ENCODE assay signal across 8 mouse cellular contexts in genomic region chr12:71051079-71051478, GRCm38 (mm10). TPM values are rescaled to one million over a fixed set of nuclear protein-coding genes. Genes with fewer than 3 reads are reported as not detected.
DNase-seq lines count a peak whose midpoint lies in the region; ATAC-seq and TF ChIP-seq lines count a peak whose summit lies in the region.

No protein-coding gene starts in this region.

- peak; percentile 58 for DNase-seq in adrenal gland, postnatal 10 days
- no peak for DNase-seq in adrenal gland, adult 8-10 months
- peak; percentile 36 for DNase-seq in left cerebral cortex, postnatal 4 days
- DNase-seq in left cerebral cortex, adult 11 months (ENCODE audit: low spot score) = no peak
- peak; percentile 53 for DNase-seq in cerebellum, adult 2 months
- DNase-seq in hindbrain, postnatal 0 days (ENCODE audit: low spot score) = peak; percentile 30
- DNase-seq in frontal cortex, postnatal 25 days (ENCODE audit: low spot score in 2 of 2) = no peak

- no peaks in the 10 kb centered on the region for H3K27me3 ChIP-seq in cerebellum, adult 2 months (ENCODE audit: control insufficient read depth, insufficient read depth, low read length)
- no peaks in the 10 kb centered on the region for H3K27me3 ChIP-seq in hindbrain, postnatal 0 days (ENCODE audit: insufficient read depth, low read length)
- H3K27me3 ChIP-seq in neural tube, embryonic 14.5 days (ENCODE audit: control insufficient read depth, insufficient read depth, low read length) = no peaks in the 10 kb centered on the region

- intact Hi-C loops in left cerebral cortex, postnatal 4 days (cut with DNase I) = no loop called here

- no peak for ATAC-seq in hindbrain, postnatal 0 days
- no peak for ATAC-seq in neural tube, embryonic 14.5 days (ENCODE audit: low read depth)

- TF ChIP-seq POLR2A in cerebellum, adult 2 months (IDR thresholded peaks at IDR 0.05; ENCODE audit: borderline replicate concordance, insufficient read depth, low read length) = no peak

- peak overlapping the region; percentile 37; the same call in 1 of the 2 replicates for H3K4me2 ChIP-seq in hindbrain, postnatal 0 days (ENCODE audit: low read depth, low read length)
- peak overlapping the region; percentile 24; the same call in 1 of the 2 replicates for H3K4me2 ChIP-seq in neural tube, embryonic 14.5 days (ENCODE audit: low read depth, low read length)

- WGBS in cerebellum, adult 2 months = 61% methylated on average over 3 of the region's 3 CpGs
- 78% methylated on average over 3 of the region's 3 CpGs for WGBS in hindbrain, postnatal 0 days
- WGBS in neural tube, embryonic 14.5 days = 71% methylated on average over 3 of the region's 3 CpGs

- H3K4me3 ChIP-seq in cerebellum, adult 2 months (replicated peaks; ENCODE audit: insufficient read depth, low read depth, low read length) = no peak overlapping the region
- H3K4me3 ChIP-seq in hindbrain, postnatal 0 days (ENCODE audit: low read length) = no peak overlapping the region
- no peak overlapping the region for H3K4me3 ChIP-seq in neural tube, embryonic 14.5 days (ENCODE audit: low read depth, low read length)

- H3K9ac ChIP-seq in hindbrain, postnatal 0 days (replicated peaks; ENCODE audit: low read length) = no peak overlapping the region
- H3K9ac ChIP-seq in neural tube, embryonic 14.5 days (replicated peaks; ENCODE audit: low read depth, low read length) = no peak overlapping the region

- peaks cover 3% of the 10 kb centered on the region; the same call in 1 of the 2 replicates for H3K36me3 ChIP-seq in hindbrain, postnatal 0 days (ENCODE audit: insufficient read depth, low read length)
- peaks cover 5% of the 10 kb centered on the region for H3K36me3 ChIP-seq in neural tube, embryonic 14.5 days (ENCODE audit: control insufficient read depth, insufficient read depth, low read length)

- peaks cover 8% of the 10 kb centered on the region for H3K4me1 ChIP-seq in cerebellum, adult 2 months (ENCODE audit: control insufficient read depth, insufficient read depth, low read length)
- 0 out of 2 replicates have a peak, but pooled peaks cover 6% of the 10 kb centered on the region for H3K4me1 ChIP-seq in hindbrain, postnatal 0 days (ENCODE audit: insufficient read depth, low read length)
- H3K4me1 ChIP-seq in neural tube, embryonic 14.5 days (ENCODE audit: control insufficient read depth, insufficient read depth, low read length) = peaks cover 15% of the 10 kb centered on the region; the same call in 1 of the 2 replicates

- peak; percentile 50; the same call in 1 of the 2 replicates for TF ChIP-seq CTCF in cerebellum, adult 2 months (IDR thresholded peaks at IDR 0.05; ENCODE audit: borderline replicate concordance, insufficient read depth, low read depth, low read length)
- peak; percentile 58 for TF ChIP-seq CTCF in hindbrain, postnatal 0 days (IDR thresholded peaks at IDR 0.05; ENCODE audit: low read depth)

- H3K27ac ChIP-seq in cerebellum, adult 2 months (ENCODE audit: insufficient read depth, low read length) = no peak overlapping the region
- H3K27ac ChIP-seq in hindbrain, postnatal 0 days = no peak overlapping the region
- H3K27ac ChIP-seq in neural tube, embryonic 14.5 days (ENCODE audit: low read depth, low read length) = no peak overlapping the region

- H3K9me3 ChIP-seq in hindbrain, postnatal 0 days (ENCODE audit: low read length) = no peaks in the 10 kb centered on the region
- no peaks in the 10 kb centered on the region for H3K9me3 ChIP-seq in neural tube, embryonic 14.5 days (ENCODE audit: control insufficient read depth, low read length)

RNA-seq across cellular contexts. Expression of gene Arid4a, which starts 35.3 kb away (rescaled TPM):
- 10 to 100 TPM; 19.2 to 21.1 TPM for total RNA-seq in adrenal gland, postnatal 10 days (2021)
- total RNA-seq in adrenal gland, adult 8-10 months (2022) = 10 to 100 TPM; 20.6 to 32.2 (median 23.4) TPM
- 10 to 100 TPM; 36.1 to 38.4 TPM for total RNA-seq in left cerebral cortex, postnatal 4 days (2021)
- 18.5 and 20.6 TPM in 2 replicates for polyA plus RNA-seq in cerebellum, adult 2 months (2012; rRNA removed)
- total RNA-seq in hindbrain, postnatal 0 days (2014; rRNA removed) = 4.7 and 7.1 TPM in 2 replicates
- polyA plus RNA-seq in hindbrain, postnatal 0 days (2015; fragmentation: Nextera tagmentation; extraction: Ambion mirVana) = 32.7 and 41.4 TPM in 2 replicates
- 44.9 and 45.0 TPM in 2 replicates for polyA plus RNA-seq in neural tube, embryonic 14.5 days (2014; fragmentation: Nextera tagmentation; extraction: Ambion mirVana)

Comparison
In these comparisons a context has a peak if more than half of its experiments do, and no peak if none do; other contexts are left out.
1. DNase-seq: peak in adrenal gland, postnatal 10 days (single experiment), left cerebral cortex, postnatal 4 days (single experiment), cerebellum, adult 2 months (2 of 2) and hindbrain, postnatal 0 days (single experiment); none in adrenal gland, adult 8-10 months (single experiment), left cerebral cortex, adult 11 months (single experiment) and frontal cortex, postnatal 25 days (0 of 2).